ENCODE assay signal across 8 mouse cellular contexts in the genomic region with DNA sequence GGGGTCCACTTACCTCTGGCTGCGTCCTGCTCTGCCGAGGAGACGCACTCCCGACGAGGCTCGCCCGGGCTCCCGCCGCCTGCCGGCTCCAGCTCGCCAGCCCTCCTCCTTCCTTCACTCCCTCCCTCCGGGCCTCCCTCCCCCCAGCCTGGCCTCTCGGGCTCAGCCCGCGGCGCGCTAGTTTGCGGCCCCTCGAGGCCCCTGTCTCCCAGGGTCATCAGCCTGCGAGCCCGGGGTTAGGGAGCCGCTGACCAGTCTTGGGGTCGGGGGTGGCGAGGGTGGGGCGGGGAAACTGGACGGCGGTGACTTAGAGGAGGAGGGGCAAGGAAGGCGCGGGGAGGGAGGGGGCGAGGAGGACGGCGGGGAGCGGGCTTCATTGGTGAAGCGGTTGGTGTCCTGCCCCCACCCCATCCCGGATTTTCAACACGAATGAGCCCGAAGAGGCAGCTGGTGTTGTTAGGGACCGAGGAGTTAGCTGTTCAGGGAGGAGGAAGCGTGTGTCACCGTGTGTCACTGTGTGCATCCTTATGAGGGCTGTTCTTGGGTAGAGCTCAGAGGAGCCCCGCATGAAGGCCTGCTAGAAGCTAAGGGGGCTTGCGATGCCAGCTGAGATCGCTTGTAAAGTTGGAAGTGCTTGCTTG. TPM values are rescaled to one million over a fixed set of nuclear protein-coding genes. Genes with fewer than 3 reads are reported as not detected.
DNase-seq lines count a peak whose midpoint lies in the region; ATAC-seq and TF ChIP-seq lines count a peak whose summit lies in the region.

A gene (minus strand): TSS at position 326 of the 641 bp plus-strand sequence.

- H3K4me3 ChIP-seq in embryonic facial prominence, embryonic 13.5 days = peak within 1 kb of the TSS; percentile 55
- H3K4me3 ChIP-seq in layer of hippocampus, adult 2 months = peak within 1 kb of the TSS; percentile 82
- peak within 1 kb of the TSS; percentile 15 for H3K4me3 ChIP-seq in lung, adult 2 months (replicated peaks; ENCODE audit: extremely low read depth, low read depth, low read length)
- H3K4me3 ChIP-seq in neural tube, embryonic 15.5 days (replicated peaks) = peak within 1 kb of the TSS; percentile 71

- peak; percentile 57 for TF ChIP-seq CTCF in layer of hippocampus, adult 2 months (conservative IDR thresholded peaks at IDR 0.05)
- TF ChIP-seq CTCF in lung, adult 2 months (IDR thresholded peaks at IDR 0.05; ENCODE audit: insufficient read depth, low read length) = no peak

- DNase-seq in 416B (ENCODE audit: low read depth) = peak; percentile 26
- DNase-seq in adrenal gland, adult 2 months = peak; percentile 61
- peak; percentile 66 to 73 for DNase-seq in heart, postnatal 14 days
- DNase-seq in layer of hippocampus, adult 2 months (ENCODE audit: low spot score in 2 of 2) = peak; percentile 72 to 77
- peak; percentile 45 for DNase-seq in lung, adult 2 months
- DNase-seq in thymus, postnatal 36 days = peak; percentile 70 to 78

- H3K9me3 ChIP-seq in embryonic facial prominence, embryonic 13.5 days = no peaks in the 10 kb centered on the region
- H3K9me3 ChIP-seq in neural tube, embryonic 15.5 days (replicated peaks) = no peaks in the 10 kb centered on the region

- intact Hi-C loops in heart, postnatal 14 days (cut with DNase I) = loop anchor here (5.0 kb wide), 1 partner anchor 219 kb away; no protein-coding TSS in a partner anchor

- 0 out of 2 replicates have a peak, but pooled peaks have one; percentile 1 for ATAC-seq in embryonic facial prominence, embryonic 13.5 days (ENCODE audit: insufficient number of reproducible peaks, insufficient read depth, low FRiP score, low TSS enrichment, low read depth)
- peak; percentile 72 for ATAC-seq in neural tube, embryonic 15.5 days (ENCODE audit: low FRiP score)

- TF ChIP-seq POLR2A in lung, adult 2 months (IDR thresholded peaks at IDR 0.05; ENCODE audit: borderline replicate concordance, extremely low read depth, low read depth, low read length) = no peak

- WGBS in embryonic facial prominence, embryonic 13.5 days = 1% methylated on average over 42 of the region's 43 CpGs
- 2% methylated on average over 33 of the region's 43 CpGs for WGBS in lung, adult 2 months
- WGBS in neural tube, embryonic 15.5 days = under 1% methylated on average over 43 of the region's 43 CpGs

- H3K27ac ChIP-seq in embryonic facial prominence, embryonic 13.5 days = peak within 1 kb of the TSS; percentile 28; the same call in 1 of the 2 replicates
- H3K27ac ChIP-seq in layer of hippocampus, adult 2 months = peak within 1 kb of the TSS; percentile 99
- peak within 1 kb of the TSS; percentile 97 for H3K27ac ChIP-seq in neural tube, embryonic 15.5 days (replicated peaks)

- peaks cover 49% of the 10 kb centered on the region for H3K4me1 ChIP-seq in embryonic facial prominence, embryonic 13.5 days
- peaks cover 2% of the 10 kb centered on the region; the same call in 1 of the 2 replicates for H3K4me1 ChIP-seq in lung, adult 2 months (ENCODE audit: control insufficient read depth, insufficient read depth, low read length)
- H3K4me1 ChIP-seq in neural tube, embryonic 15.5 days = peaks cover 70% of the 10 kb centered on the region

- H3K36me3 ChIP-seq in embryonic facial prominence, embryonic 13.5 days = no peaks in the 10 kb centered on the region
- H3K36me3 ChIP-seq in neural tube, embryonic 15.5 days = peaks cover 14% of the 10 kb centered on the region

- H3K27me3 ChIP-seq in embryonic facial prominence, embryonic 13.5 days = peaks cover 42% of the 10 kb centered on the region
- H3K27me3 ChIP-seq in neural tube, embryonic 15.5 days (replicated peaks) = no peaks in the 10 kb centered on the region

- H3K9ac ChIP-seq in embryonic facial prominence, embryonic 13.5 days = peak within 1 kb of the TSS; percentile 78
- H3K9ac ChIP-seq in neural tube, embryonic 15.5 days (replicated peaks) = peak within 1 kb of the TSS; percentile 89

- H3K4me2 ChIP-seq in embryonic facial prominence, embryonic 13.5 days = peak within 1 kb of the TSS; percentile 84
- H3K4me2 ChIP-seq in neural tube, embryonic 15.5 days = peak within 1 kb of the TSS; percentile 72

RNA-seq across cellular contexts. Expression of the gene that starts here (rescaled TPM):
- total RNA-seq in adrenal gland, adult 2 months (2021) = 1 to 10 TPM; 1.1 to 2.5 TPM
- polyA plus RNA-seq in adrenal gland, adult 2 months (2012; rRNA removed) = 1.9 and 2.4 TPM in 2 replicates
- 2.0 and 2.4 TPM in 2 replicates for polyA plus RNA-seq in embryonic facial prominence, embryonic 13.5 days (2015; fragmentation: Nextera tagmentation; extraction: Ambion mirVana)
- total RNA-seq in heart, postnatal 14 days (2021) = 1 to 10 TPM; 1.8 to 2.4 TPM
- 100 to 1,000 TPM; 181 to 199 TPM for total RNA-seq in layer of hippocampus, adult 2 months (2021)
- 0.27 and 0.69 TPM in 2 replicates for polyA plus RNA-seq in lung, adult 2 months (2012; rRNA removed)
- 28.9 and 33.8 TPM in 2 replicates for polyA plus RNA-seq in neural tube, embryonic 15.5 days (2015; fragmentation: Nextera tagmentation; extraction: Ambion mirVana)

Comparison
In these comparisons a context has a peak if more than half of its experiments do, and no peak if none do; other contexts are left out.
1. Peak in every context shown above with its lines: DNase-seq, ATAC-seq, H3K4me3 ChIP-seq and H3K27ac ChIP-seq.
2. RNA of the gene that starts here (total RNA-seq): 181 to 199 TPM in layer of hippocampus, adult 2 months; 1.1 to 2.5 TPM in adrenal gland, adult 2 months and 1.8 to 2.4 TPM in heart, postnatal 14 days; every median in the first group is over 10 times any median in the second.
3. Peak in DNase-seq and H3K4me3 ChIP-seq in lung, adult 2 months; RNA of the gene not detected or under 1 TPM.
4. H3K27ac ChIP-seq: peak in every context shown above with its lines; median percentile 99 in layer of hippocampus, adult 2 months; 97 in neural tube, embryonic 15.5 days; 28 in embryonic facial prominence, embryonic 13.5 days.
5. H3K4me3 ChIP-seq: peak in every context shown above with its lines; median percentile 82 in layer of hippocampus, adult 2 months; 71 in neural tube, embryonic 15.5 days; 55 in embryonic facial prominence, embryonic 13.5 days; 15 in lung, adult 2 months.